Mouse (Mus musculus): ENCODE results near the gene Metap2.

DNA sequence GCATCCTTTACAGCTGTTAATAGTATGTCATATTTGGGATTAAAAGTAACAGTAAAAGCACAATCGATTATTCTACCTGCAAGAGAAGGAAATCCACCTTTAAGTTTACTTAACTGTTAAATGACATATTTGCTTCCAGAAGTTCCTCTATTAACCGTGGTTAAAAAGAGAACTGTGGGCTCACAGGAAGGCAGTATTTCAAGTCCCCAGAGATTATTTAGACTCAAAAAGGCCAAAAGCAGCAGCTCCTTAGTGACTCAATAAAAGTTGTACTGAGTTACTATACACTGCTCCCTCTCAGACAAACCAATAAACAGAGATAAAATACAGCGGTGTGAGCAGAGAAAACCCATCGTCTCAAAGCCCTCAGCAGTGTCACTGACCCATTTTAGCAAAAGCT, 28.0 kb downstream of the Metap2 start:
- TF ChIP-seq CTCF (IDR thresholded peaks at IDR 0.05; ENCODE audit: low read depth, low read length): no peak
- no peak for TF ChIP-seq POLR2A (IDR thresholded peaks at IDR 0.05; ENCODE audit: extremely low read depth, insufficient read depth, low read length)
